Comparison of ENCODE assay signal across 7 mouse cellular contexts in the genomic region with DNA sequence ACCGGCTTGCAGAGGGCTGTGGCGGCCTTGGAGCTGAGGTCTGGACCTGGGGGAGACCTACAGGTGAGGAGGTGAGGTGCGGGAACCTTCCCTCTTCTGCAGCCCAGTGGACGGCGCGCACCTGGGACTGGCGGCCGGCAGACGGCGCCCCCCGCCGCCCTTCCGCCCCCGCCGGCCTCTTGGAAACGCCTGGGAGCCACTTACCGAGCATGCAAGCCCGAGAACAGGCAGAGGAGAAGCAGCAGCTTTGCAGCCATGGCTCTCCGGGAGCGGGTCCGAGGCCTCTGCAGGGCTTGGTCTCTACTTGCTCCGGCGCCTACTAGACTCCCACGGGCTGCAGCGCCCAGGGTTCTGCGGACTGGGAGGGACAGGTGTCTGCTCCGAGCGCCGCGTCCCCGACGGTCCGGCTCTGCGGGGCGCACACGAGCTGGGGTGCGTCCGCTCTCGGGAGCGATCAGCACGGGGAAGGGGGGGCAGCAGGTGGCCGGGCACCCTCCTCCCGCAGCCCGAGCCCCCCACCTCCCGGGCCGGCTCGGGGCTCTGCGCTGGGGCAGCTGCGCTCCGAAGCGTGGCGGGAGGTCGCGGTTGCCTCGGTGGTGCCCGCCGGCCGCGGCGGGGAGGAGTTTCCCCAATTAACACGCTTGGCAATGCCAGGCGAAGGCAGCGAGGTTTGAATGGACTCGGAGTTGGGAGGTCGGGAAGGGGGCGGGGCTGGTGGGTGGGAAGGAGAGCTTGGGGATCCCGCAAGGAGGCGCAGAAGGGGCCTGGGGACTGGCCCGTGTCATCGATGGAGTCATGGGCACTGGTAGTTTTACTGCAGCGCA. TPM values are rescaled to one million over a fixed set of nuclear protein-coding genes. Genes with fewer than 3 reads are reported as not detected.
DNase-seq lines count a peak whose midpoint lies in the region; ATAC-seq and TF ChIP-seq lines count a peak whose summit lies in the region.

Gene Gabrg3 (minus strand): TSS at position 672 of the 824 bp plus-strand sequence.

- H3K27me3 ChIP-seq in megakaryocyte, embryonic 14.5 days (replicated peaks) = peaks cover 19% of the 10 kb centered on the region
- peaks cover 42% of the 10 kb centered on the region for H3K27me3 ChIP-seq in embryonic facial prominence, embryonic 10.5 days (replicated peaks; ENCODE audit: low read depth, poor library complexity, severe bottlenecking)
- H3K27me3 ChIP-seq in hindbrain, embryonic 16.5 days (replicated peaks; ENCODE audit: control insufficient read depth, insufficient read depth, low read length) = no peaks in the 10 kb centered on the region; the same call in 1 of the 2 replicates
- H3K27me3 ChIP-seq in limb, embryonic 14.5 days (ENCODE audit: control insufficient read depth, insufficient read depth, low read length) = peaks cover 27% of the 10 kb centered on the region
- no peaks in the 10 kb centered on the region for H3K27me3 ChIP-seq in thymus, adult 2 months (ENCODE audit: control insufficient read depth, insufficient read depth, low read length)

- WGBS in embryonic facial prominence, embryonic 10.5 days = under 1% methylated on average over 71 of the region's 71 CpGs
- under 1% methylated on average over 50 of the region's 71 CpGs for WGBS in hindbrain, embryonic 16.5 days
- 2% methylated on average over 51 of the region's 71 CpGs for WGBS in limb, embryonic 14.5 days
- WGBS in thymus, adult 2 months = 6% methylated on average over 71 of the region's 71 CpGs

- ATAC-seq in megakaryocyte, adult 5-6 weeks (ENCODE audit: poor library complexity, severe bottlenecking) = no peak
- peak; percentile 90 for ATAC-seq in hindbrain, embryonic 16.5 days
- ATAC-seq in limb, embryonic 14.5 days (ENCODE audit: low FRiP score, low read depth) = 0 out of 2 replicates have a peak, but pooled peaks have one; percentile 19

- H3K9ac ChIP-seq in hindbrain, embryonic 16.5 days (ENCODE audit: low read depth, low read length) = peak within 1 kb of the TSS; percentile 80
- H3K9ac ChIP-seq in limb, embryonic 14.5 days (ENCODE audit: low read depth, low read length, severe bottlenecking) = peak within 1 kb of the TSS; percentile 54

- no peaks in the 10 kb centered on the region for H3K4me1 ChIP-seq in megakaryocyte, embryonic 14.5 days
- H3K4me1 ChIP-seq in embryonic facial prominence, embryonic 10.5 days = peaks cover 11% of the 10 kb centered on the region
- no peaks in the 10 kb centered on the region for H3K4me1 ChIP-seq in hindbrain, embryonic 16.5 days (ENCODE audit: control insufficient read depth, insufficient read depth, low read depth, low read length)
- H3K4me1 ChIP-seq in limb, embryonic 14.5 days (ENCODE audit: control insufficient read depth, insufficient read depth, low read length) = no peaks in the 10 kb centered on the region
- no peaks in the 10 kb centered on the region for H3K4me1 ChIP-seq in thymus, adult 2 months (replicated peaks; ENCODE audit: control insufficient read depth, insufficient read depth, low read length)

- TF ChIP-seq POLR2A in limb, embryonic 14.5 days (IDR thresholded peaks at IDR 0.05; ENCODE audit: borderline replicate concordance, extremely low read depth, insufficient read depth, insufficient read length) = no peak
- TF ChIP-seq POLR2A in thymus, adult 2 months (IDR thresholded peaks at IDR 0.05; ENCODE audit: control insufficient read depth, extremely low read depth, insufficient read depth, low read length, poor library complexity) = no peak

- peak within 1 kb of the TSS; percentile 56 for H3K4me3 ChIP-seq in megakaryocyte, embryonic 14.5 days (replicated peaks)
- H3K4me3 ChIP-seq in embryonic facial prominence, embryonic 10.5 days = peak within 1 kb of the TSS; percentile 71
- H3K4me3 ChIP-seq in hindbrain, embryonic 16.5 days (ENCODE audit: low read length) = peak within 1 kb of the TSS; percentile 71
- H3K4me3 ChIP-seq in limb, embryonic 14.5 days (replicated peaks; ENCODE audit: low read length) = peak within 1 kb of the TSS; percentile 44
- no peak within 1 kb of the TSS for H3K4me3 ChIP-seq in thymus, adult 2 months (ENCODE audit: control insufficient read depth, insufficient read depth, low read length)

- H3K36me3 ChIP-seq in megakaryocyte, embryonic 14.5 days (replicated peaks; ENCODE audit: low read length) = no peaks in the 10 kb centered on the region
- no peaks in the 10 kb centered on the region for H3K36me3 ChIP-seq in embryonic facial prominence, embryonic 10.5 days (replicated peaks)
- no peaks in the 10 kb centered on the region for H3K36me3 ChIP-seq in hindbrain, embryonic 16.5 days (ENCODE audit: control insufficient read depth, insufficient read depth, low read length)
- H3K36me3 ChIP-seq in limb, embryonic 14.5 days (ENCODE audit: control insufficient read depth, insufficient read depth, low read length) = no peaks in the 10 kb centered on the region
- no peaks in the 10 kb centered on the region for H3K36me3 ChIP-seq in thymus, adult 2 months (ENCODE audit: control insufficient read depth, insufficient read depth, low read length)

- H3K4me2 ChIP-seq in hindbrain, embryonic 16.5 days (ENCODE audit: low read length) = peak within 1 kb of the TSS; percentile 83
- H3K4me2 ChIP-seq in limb, embryonic 14.5 days (replicated peaks; ENCODE audit: low read depth, low read length, severe bottlenecking) = peak within 1 kb of the TSS; percentile 86

- H3K27ac ChIP-seq in embryonic facial prominence, embryonic 10.5 days (replicated peaks) = no peak within 1 kb of the TSS; the same call in 1 of the 2 replicates
- peak within 1 kb of the TSS; percentile 61 for H3K27ac ChIP-seq in hindbrain, embryonic 16.5 days (ENCODE audit: low read depth, low read length)
- H3K27ac ChIP-seq in limb, embryonic 14.5 days (replicated peaks; ENCODE audit: low read depth, low read length) = no peak within 1 kb of the TSS
- H3K27ac ChIP-seq in thymus, adult 2 months (ENCODE audit: control insufficient read depth, insufficient read depth, low read length) = no peak within 1 kb of the TSS

- peak; percentile 52 for DNase-seq in embryonic facial prominence, embryonic 10.5 days (ENCODE audit: low spot score)
- no peak for DNase-seq in limb, embryonic 14.5 days (ENCODE audit: low spot score)
- DNase-seq in right cerebral cortex, postnatal 10 days (ENCODE audit: low spot score in 2 of 2) = peak; percentile 75 to 76
- no peak for DNase-seq in thymus, adult 2 months

- TF ChIP-seq CTCF in thymus, adult 2 months (IDR thresholded peaks at IDR 0.05; ENCODE audit: borderline replicate concordance, control insufficient read depth, extremely low read depth, insufficient read depth, low read length, poor library complexity) = no peak

- H3K9me3 ChIP-seq in megakaryocyte, embryonic 14.5 days = peaks cover 2% of the 10 kb centered on the region; the same call in 1 of the 2 replicates
- no peaks in the 10 kb centered on the region for H3K9me3 ChIP-seq in embryonic facial prominence, embryonic 10.5 days
- H3K9me3 ChIP-seq in hindbrain, embryonic 16.5 days (ENCODE audit: control insufficient read depth, low read length) = no peaks in the 10 kb centered on the region
- no peaks in the 10 kb centered on the region for H3K9me3 ChIP-seq in limb, embryonic 14.5 days (ENCODE audit: control insufficient read depth, low read length)

RNA-seq across cellular contexts. Expression of gene Gabrg3, which starts in this region (rescaled TPM):
- polyA plus RNA-seq in megakaryocyte, embryonic 14.5 days (2012; ENCODE audit: insufficient read depth, low replicate concordance) = 0.18 TPM in 1 of 2 replicates, not detected in the other
- not detected in 2 replicates for total RNA-seq in megakaryocyte, adult 5-6 weeks (2015)
- total RNA-seq in megakaryocyte, adult 5-6 weeks (2017) = not detected in 2 replicates
- polyA plus RNA-seq in embryonic facial prominence, embryonic 10.5 days (2016; fragmentation: Nextera tagmentation; extraction: Ambion mirVana) = 0.20 and 0.27 TPM in 2 replicates
- 8.8 and 10.3 TPM in 2 replicates for polyA plus RNA-seq in hindbrain, embryonic 16.5 days (2015; fragmentation: Nextera tagmentation; extraction: Ambion mirVana)
- polyA plus RNA-seq in limb, embryonic 14.5 days (2012; rRNA removed) = 0.91 and 0.96 TPM in 2 replicates
- 1.3 and 1.9 TPM in 2 replicates for polyA plus RNA-seq in limb, embryonic 14.5 days (2014; fragmentation: Nextera tagmentation; extraction: Ambion mirVana)
- polyA plus RNA-seq in thymus, adult 2 months (2012; rRNA removed) = 0.15 and 0.20 TPM in 2 replicates

Comparison
In these comparisons a context has a peak if more than half of its experiments do, and no peak if none do; other contexts are left out.
1. Peak in DNase-seq and H3K4me3 ChIP-seq in embryonic facial prominence, embryonic 10.5 days; RNA of the gene not detected or under 1 TPM.
2. DNase-seq: peak in right cerebral cortex, postnatal 10 days (2 of 2); none in limb, embryonic 14.5 days (single experiment) and thymus, adult 2 months (single experiment).